Mouse (Mus musculus) forebrain, postnatal 0 days (tissue): ENCODE measurements around the gene Hes6. TPM values are rescaled to one million over a fixed set of nuclear protein-coding genes. Genes with fewer than 3 reads are reported as not detected.
A peak's percentile ranks its signal among the peaks of the same experiment; 100 is the strongest.

Source experiments
- ATAC-seq: fragments of 200-750 bp; cut with Nextera tagmentation; 2 replicates; pipeline ENCODE4 v1.8.0; 2017; ENCODE audit warnings: mild to moderate bottlenecking, moderate library complexity
- DNase-seq: peaks from one replicate; pipeline ENCODE4 v3.0.0-alpha.2; 2015
- H3K27ac ChIP-seq: fragments of 300-500 bp; sonication (generic); 2 replicates; pipeline ENCODE4 v1.5.1; 2014; ENCODE audit warnings: low read depth, mild to moderate bottlenecking, antibody characterized with exemption, low read length, moderate library complexity, mixed read lengths
- H3K27me3 ChIP-seq: fragments of 300-500 bp; sonication (generic); 2 replicates; pipeline ENCODE4 v1.6.1; 2014; ENCODE audit warnings: mild to moderate bottlenecking, low read length, mixed read lengths; ENCODE audit not compliant: insufficient read depth
- H3K36me3 ChIP-seq: fragments of 300-500 bp; sonication (generic); 2 replicates; pipeline ENCODE4 v1.6.1; 2014; ENCODE audit warnings: mild to moderate bottlenecking, moderate library complexity; ENCODE audit not compliant: insufficient read depth
- H3K4me1 ChIP-seq: fragments of 300-500 bp; sonication (generic); 2 replicates; pipeline ENCODE4 v1.6.1; 2014; ENCODE audit warnings: antibody characterized with exemption; ENCODE audit not compliant: insufficient read depth
- H3K4me2 ChIP-seq: fragments of 300-500 bp; sonication (generic); 2 replicates; pipeline ENCODE4 v1.6.1; 2014; ENCODE audit warnings: low read depth, mild to moderate bottlenecking, moderate library complexity
- H3K4me3 ChIP-seq: fragments of 300-500 bp; sonication (generic); 2 replicates; pipeline ENCODE4 v1.5.1; 2014; ENCODE audit warnings: low read depth, low read length, mixed read lengths
- H3K9ac ChIP-seq: fragments of 300-500 bp; sonication (generic); 2 replicates; pipeline ENCODE4 v1.6.1; 2014; ENCODE audit warnings: mild to moderate bottlenecking
- H3K9me3 ChIP-seq: fragments of 300-500 bp; sonication (generic); 2 replicates; pipeline ENCODE4 v1.6.1; 2016; ENCODE audit warnings: low read length
- CTCF ChIP-seq: sonication (generic); IDR thresholded peaks from 2 replicates; pipeline ENCODE4 v1.5.1; 2016; ENCODE audit warnings: antibody characterized with exemption, control low read depth, low read depth
- WGBS: fragments of 180-500 bp; shearing (Covaris S2); extraction: QIAGEN DNeasy Blood & Tissue Kit; methylation state at CpG from one replicate; pipeline ENCODE4 v1.1.7; 2014; 5-methylcytosine and 5-hydroxymethylcytosine counted together
- polyA plus RNA-seq: library from polyadenylated mRNA; unstranded; fragments of >200 nt; fragmentation: Nextera tagmentation; extraction: Ambion mirVana; gene quantifications from 2 replicates; pipeline ENCODE4 v1.2.1, GENCODE M21; 2015
- total RNA-seq: library from RNA; depleted of rRNA; stranded (reverse); fragments of >200 nt; gene quantifications from 2 replicates; pipeline ENCODE4 v1.2.3, GENCODE M21; 2014

Gene Hes6
- total and polyA plus RNA-seq, 2 experiments from 2014 or later = 133 to 154 TPM

GRCm38 (mm10) chr1:91457698-91458097 lies 43.9 kb upstream of the Hes6 start:
- DNase-seq (no peak), ATAC-seq (no peak)
- H3K27ac ChIP-seq = no peak overlapping the region
- H3K4me3 ChIP-seq = peak overlapping the region; percentile 71
- no peak for TF ChIP-seq CTCF
- H3K4me1 ChIP-seq = peaks cover 20% of the 10 kb centered on the region
- no peaks in the 10 kb centered on the region for H3K9me3 ChIP-seq
- no peaks in the 10 kb centered on the region for H3K27me3 ChIP-seq
- H3K36me3 ChIP-seq = no peaks in the 10 kb centered on the region
- 52% methylated on average over 5 of the region's 5 CpGs for WGBS
- H3K4me2 ChIP-seq = peak overlapping the region; percentile 93
- H3K9ac ChIP-seq = peak overlapping the region; percentile 80; the same call in 1 of the 2 replicates

- no peak overlapping the region for H3K4me3 ChIP-seq
- H3K36me3 ChIP-seq = no peaks in the 10 kb centered on the region
- DNase-seq (no peak), ATAC-seq (no peak)
- no peaks in the 10 kb centered on the region for H3K9me3 ChIP-seq
- H3K27ac ChIP-seq = no peak overlapping the region
- H3K9ac ChIP-seq = no peak overlapping the region
- TF ChIP-seq CTCF = no peak
- no peaks in the 10 kb centered on the region for H3K27me3 ChIP-seq
- H3K4me1 ChIP-seq = peaks cover 20% of the 10 kb centered on the region
- 91% methylated on average over 4 of the region's 4 CpGs for WGBS
- H3K4me2 ChIP-seq = no peak overlapping the region
Observed at GRCm38 (mm10) chr1:91457116-91457515, 43.3 kb upstream of the Hes6 start.

- H3K4me2 ChIP-seq = peak overlapping the region; percentile 26; the same call in 1 of the 2 replicates
- peaks cover 20% of the 10 kb centered on the region for H3K4me1 ChIP-seq
- no peak for TF ChIP-seq CTCF
- DNase-seq (peak; percentile 29), ATAC-seq (no peak)
- WGBS = 24% methylated on average over 11 of the region's 11 CpGs
- H3K4me3 ChIP-seq = no peak overlapping the region
- H3K9ac ChIP-seq = no peak overlapping the region
- no peaks in the 10 kb centered on the region for H3K36me3 ChIP-seq
- H3K27ac ChIP-seq = peak overlapping the region; percentile 29; the same call in 1 of the 2 replicates
- H3K9me3 ChIP-seq = no peaks in the 10 kb centered on the region
- H3K27me3 ChIP-seq = no peaks in the 10 kb centered on the region
Observed at GRCm38 (mm10) chr1:91456301-91456801, 42.5 kb upstream of the Hes6 start.

- H3K36me3 ChIP-seq = no peaks in the 10 kb centered on the region
- H3K27ac ChIP-seq = peak overlapping the region; percentile 29; the same call in 1 of the 2 replicates
- H3K4me1 ChIP-seq = peaks cover 20% of the 10 kb centered on the region
- ATAC-seq (no peak), DNase-seq (peak; percentile 17)
- no peak overlapping the region for H3K4me3 ChIP-seq
- H3K4me2 ChIP-seq = peak overlapping the region; percentile 26
- H3K27me3 ChIP-seq = no peaks in the 10 kb centered on the region
- no peaks in the 10 kb centered on the region for H3K9me3 ChIP-seq
- 0 out of 2 replicates have a peak overlapping the region, but pooled peaks have one; percentile 18 for H3K9ac ChIP-seq
- no peak for TF ChIP-seq CTCF
- WGBS = 35% methylated on average over 7 of the region's 7 CpGs
Observed at GRCm38 (mm10) chr1:91455661-91456161, 41.9 kb upstream of the Hes6 start.

GRCm38 (mm10) chr1:91454927-91455326 lies 41.1 kb upstream of the Hes6 start:
- Histone ChIP-seq H3K27me3 (no peaks in the 10 kb centered on the region), H3K36me3 (0 out of 2 replicates have a peak, but pooled peaks cover 6% of the 10 kb centered on the region), H3K4me3 (no peak overlapping the region), H3K4me2 (no peak overlapping the region), H3K9ac (no peak overlapping the region), H3K4me1 (peaks cover 20% of the 10 kb centered on the region), H3K9me3 (no peaks in the 10 kb centered on the region), H3K27ac (no peak overlapping the region)
- no peak for TF ChIP-seq CTCF
- WGBS = 97% methylated on average over 3 of the region's 3 CpGs
- DNase-seq = no peak
- no peak for ATAC-seq

GRCm38 (mm10) chr1:91454366-91454765 lies 40.5 kb upstream of the Hes6 start:
- no peak overlapping the region for H3K27ac ChIP-seq
- no peak overlapping the region for H3K9ac ChIP-seq
- H3K9me3 ChIP-seq = no peaks in the 10 kb centered on the region
- H3K4me2 ChIP-seq = no peak overlapping the region
- no peak overlapping the region for H3K4me3 ChIP-seq
- peaks cover 20% of the 10 kb centered on the region for H3K4me1 ChIP-seq
- H3K36me3 ChIP-seq = peaks cover 10% of the 10 kb centered on the region; the same call in 1 of the 2 replicates
- DNase-seq (no peak), ATAC-seq (no peak)
- WGBS = 96% methylated on average over 3 of the region's 3 CpGs
- TF ChIP-seq CTCF = no peak
- no peaks in the 10 kb centered on the region for H3K27me3 ChIP-seq

- no peak for TF ChIP-seq CTCF
- Histone ChIP-seq H3K4me3 (no peak overlapping the region), H3K9ac (no peak overlapping the region), H3K4me2 (no peak overlapping the region), H3K27ac (no peak overlapping the region), H3K27me3 (no peaks in the 10 kb centered on the region), H3K4me1 (peaks cover 20% of the 10 kb centered on the region), H3K36me3 (peaks cover 14% of the 10 kb centered on the region; the same call in 1 of the 2 replicates), H3K9me3 (no peaks in the 10 kb centered on the region)
- ATAC-seq (no peak), DNase-seq (no peak)
- WGBS = 84% methylated on average over 9 of the region's 9 CpGs
Observed at GRCm38 (mm10) chr1:91453932-91454331, 40.1 kb upstream of the Hes6 start.
